In genomic region chr17:29081618-29082381, GRCm38 (mm10) we compare ENCODE assay signal across 8 mouse cellular contexts. TPM values are rescaled to one million over a fixed set of nuclear protein-coding genes. Genes with fewer than 3 reads are reported as not detected.
DNase-seq lines count a peak whose midpoint lies in the region; ATAC-seq and TF ChIP-seq lines count a peak whose summit lies in the region.

No protein-coding gene starts in this region.

- TF ChIP-seq EP300 in heart, adult 2 months (IDR thresholded peaks at IDR 0.05; ENCODE audit: insufficient read depth, low read depth, low read length) = no peak

- 9% methylated on average over 21 of the region's 21 CpGs for WGBS in heart, embryonic 11.5 days (ENCODE audit: insufficient replicate concordance)
- WGBS in heart, adult 2 months = 41% methylated on average over 21 of the region's 21 CpGs
- WGBS in limb, embryonic 10.5 days = 6% methylated on average over 21 of the region's 21 CpGs
- WGBS in neural tube, embryonic 11.5 days = 6% methylated on average over 21 of the region's 21 CpGs

- no peak overlapping the region for H3K9ac ChIP-seq in heart, embryonic 11.5 days (ENCODE audit: low read depth, low read length)
- no peak overlapping the region for H3K9ac ChIP-seq in heart, adult 2 months (ENCODE audit: low read depth, low read length)
- H3K9ac ChIP-seq in neural tube, embryonic 11.5 days (ENCODE audit: low read length) = no peak overlapping the region

- intact Hi-C loops in heart, adult 2 months (cut with DNase I) = no loop called here

- DNase-seq in heart, adult 2 months = no peak
- DNase-seq in CD4-positive, CD25-positive, alpha-beta regulatory T cell, adult 2 months (ENCODE audit: low read depth, low spot score) = peak; percentile 72
- DNase-seq in limb, embryonic 10.5 days (ENCODE audit: low spot score) = no peak
- no peak for DNase-seq in neural tube, embryonic 11.5 days (ENCODE audit: low spot score)
- DNase-seq in adrenal gland, adult 8-10 months = no peak
- DNase-seq in gastrocnemius, adult 18-20 months (ENCODE audit: low spot score) = no peak

- TF ChIP-seq POLR2A in heart, adult 2 months (IDR thresholded peaks at IDR 0.05; ENCODE audit: insufficient read depth, low read depth, low read length) = no peak
- TF ChIP-seq POLR2A in embryonic fibroblast, embryonic 13.5 days (IDR thresholded peaks at IDR 0.05; ENCODE audit: low read depth, low read length) = no peak

- peaks cover 23% of the 10 kb centered on the region for H3K4me1 ChIP-seq in heart, embryonic 11.5 days (ENCODE audit: control insufficient read depth, insufficient read depth, low read length)
- peaks cover 2% of the 10 kb centered on the region for H3K4me1 ChIP-seq in heart, adult 2 months (ENCODE audit: control insufficient read depth, insufficient read depth, low read length)
- H3K4me1 ChIP-seq in embryonic fibroblast, embryonic 13.5 days (ENCODE audit: control insufficient read depth, insufficient read depth, low read length) = peaks cover 9% of the 10 kb centered on the region
- peaks cover 34% of the 10 kb centered on the region for H3K4me1 ChIP-seq in limb, embryonic 10.5 days
- peaks cover 8% of the 10 kb centered on the region; the same call in 1 of the 2 replicates for H3K4me1 ChIP-seq in neural tube, embryonic 11.5 days (ENCODE audit: control insufficient read depth, insufficient read depth, low read length)

- H3K27me3 ChIP-seq in heart, embryonic 11.5 days (ENCODE audit: control insufficient read depth, insufficient read depth, low read length) = peaks cover 17% of the 10 kb centered on the region
- H3K27me3 ChIP-seq in heart, adult 2 months (ENCODE audit: control insufficient read depth, insufficient read depth, low read length) = no peaks in the 10 kb centered on the region
- H3K27me3 ChIP-seq in limb, embryonic 10.5 days (ENCODE audit: low read depth, poor library complexity, severe bottlenecking) = peaks cover 57% of the 10 kb centered on the region
- H3K27me3 ChIP-seq in neural tube, embryonic 11.5 days (ENCODE audit: control insufficient read depth, insufficient read depth, low read length) = peaks cover 11% of the 10 kb centered on the region

- peak overlapping the region; percentile 50 for H3K4me2 ChIP-seq in heart, embryonic 11.5 days
- H3K4me2 ChIP-seq in neural tube, embryonic 11.5 days (ENCODE audit: low read depth) = peak overlapping the region; percentile 9

- no peak for ATAC-seq in heart, embryonic 11.5 days (replicated peaks; ENCODE audit: insufficient number of reproducible peaks, low FRiP score, low TSS enrichment)
- ATAC-seq in neural tube, embryonic 11.5 days (ENCODE audit: insufficient read depth, low FRiP score, low TSS enrichment) = no peak

- H3K9me3 ChIP-seq in heart, embryonic 11.5 days (replicated peaks; ENCODE audit: control insufficient read depth, low read length) = no peaks in the 10 kb centered on the region
- no peaks in the 10 kb centered on the region for H3K9me3 ChIP-seq in limb, embryonic 10.5 days (replicated peaks)
- H3K9me3 ChIP-seq in neural tube, embryonic 11.5 days (ENCODE audit: control insufficient read depth, low read length) = no peaks in the 10 kb centered on the region

- H3K4me3 ChIP-seq in heart, embryonic 11.5 days (ENCODE audit: low read depth, low read length) = peak overlapping the region; percentile 18
- no peak overlapping the region for H3K4me3 ChIP-seq in heart, adult 2 months
- no peak overlapping the region for H3K4me3 ChIP-seq in embryonic fibroblast, embryonic 13.5 days (ENCODE audit: insufficient read depth, low read length)
- peak overlapping the region; percentile 23; the same call in 1 of the 2 replicates for H3K4me3 ChIP-seq in limb, embryonic 10.5 days
- no peak overlapping the region for H3K4me3 ChIP-seq in neural tube, embryonic 11.5 days (ENCODE audit: low read depth, low read length)

- H3K36me3 ChIP-seq in heart, embryonic 11.5 days (ENCODE audit: control insufficient read depth, insufficient read depth, low read length) = no peaks in the 10 kb centered on the region
- H3K36me3 ChIP-seq in heart, adult 2 months (ENCODE audit: control insufficient read depth, insufficient read depth, low read length) = no peaks in the 10 kb centered on the region
- H3K36me3 ChIP-seq in limb, embryonic 10.5 days = no peaks in the 10 kb centered on the region
- H3K36me3 ChIP-seq in neural tube, embryonic 11.5 days (ENCODE audit: control insufficient read depth, insufficient read depth, low read length) = no peaks in the 10 kb centered on the region

- TF ChIP-seq CTCF in heart, adult 2 months (IDR thresholded peaks at IDR 0.05) = no peak
- no peak for TF ChIP-seq CTCF in embryonic fibroblast, embryonic 13.5 days (IDR thresholded peaks at IDR 0.05; ENCODE audit: borderline replicate concordance, insufficient read depth, low read length)

- H3K79me2 ChIP-seq in heart, adult 2 months (replicated peaks; ENCODE audit: control insufficient read depth, insufficient read depth, low read length) = no peaks in the 10 kb centered on the region

- H3K27ac ChIP-seq in heart, embryonic 11.5 days (ENCODE audit: low read depth, low read length) = no peak overlapping the region
- no peak overlapping the region for H3K27ac ChIP-seq in heart, adult 2 months
- H3K27ac ChIP-seq in embryonic fibroblast, embryonic 13.5 days (ENCODE audit: insufficient read depth, low read length) = peak overlapping the region; percentile 85
- 0 out of 2 replicates have a peak overlapping the region, but pooled peaks have one; percentile 27 for H3K27ac ChIP-seq in limb, embryonic 10.5 days
- no peak overlapping the region for H3K27ac ChIP-seq in neural tube, embryonic 11.5 days (ENCODE audit: low read depth, low read length)

RNA-seq across cellular contexts. Expression of gene Cdkn1a, which starts 9.0 kb away (rescaled TPM):
- 39.3 TPM in 2 replicates for polyA plus RNA-seq in heart, embryonic 11.5 days (2014; fragmentation: Nextera tagmentation; extraction: Ambion mirVana)
- 100 to 1,000 TPM in 1 of 2 experiments, 10 to 100 TPM in 1; 56.4 to 156 TPM for total RNA-seq in heart, adult 2 months (2021)
- polyA plus RNA-seq in heart, adult 2 months (2012; rRNA removed) = 30.4 and 37.3 TPM in 2 replicates
- polyA plus RNA-seq in embryonic fibroblast, embryonic 13.5 days (2011; ENCODE audit: insufficient read length, low read depth, missing spikeins) = 453 and 677 TPM in 2 replicates
- polyA plus RNA-seq in limb, embryonic 10.5 days (2016; fragmentation: Nextera tagmentation; extraction: Ambion mirVana) = 22.2 and 28.8 TPM in 2 replicates
- polyA plus RNA-seq in neural tube, embryonic 11.5 days (2014; fragmentation: Nextera tagmentation; extraction: Ambion mirVana) = 35.0 and 45.3 TPM in 2 replicates
- total RNA-seq in adrenal gland, adult 8-10 months (2022) = 10 to 100 TPM; 17.3 to 29.4 (median 24.6) TPM
- 10 to 100 TPM; 31.9 to 63.3 TPM for total RNA-seq in gastrocnemius, adult 18-20 months (2021)

RNA-seq across cellular contexts. Expression of gene Rab44, which starts 32.1 kb away (rescaled TPM):
- polyA plus RNA-seq in heart, embryonic 11.5 days (2014; fragmentation: Nextera tagmentation; extraction: Ambion mirVana) = 0.20 TPM in 1 of 2 replicates, not detected in the other
- total RNA-seq in heart, adult 2 months (2021) = under 1 TPM in 1 of 2 experiments, not detected in 1; 0.70 TPM
- polyA plus RNA-seq in heart, adult 2 months (2012; rRNA removed) = 0.23 and 0.38 TPM in 2 replicates
- not detected in 2 replicates for polyA plus RNA-seq in embryonic fibroblast, embryonic 13.5 days (2011; ENCODE audit: insufficient read length, low read depth, missing spikeins)
- 0.11 and 0.26 TPM in 2 replicates for polyA plus RNA-seq in limb, embryonic 10.5 days (2016; fragmentation: Nextera tagmentation; extraction: Ambion mirVana)
- polyA plus RNA-seq in neural tube, embryonic 11.5 days (2014; fragmentation: Nextera tagmentation; extraction: Ambion mirVana) = 0.39 and 0.44 TPM in 2 replicates
- under 1 TPM; 0.15 to 0.87 (median 0.39) TPM for total RNA-seq in adrenal gland, adult 8-10 months (2022)
- total RNA-seq in gastrocnemius, adult 18-20 months (2021) = under 1 TPM; 0.31 to 0.34 TPM

RNA-seq across cellular contexts. Expression of gene Srsf3, which starts 49.4 kb away (rescaled TPM):
- 420 and 433 TPM in 2 replicates for polyA plus RNA-seq in heart, embryonic 11.5 days (2014; fragmentation: Nextera tagmentation; extraction: Ambion mirVana)
- total RNA-seq in heart, adult 2 months (2021) = 10 to 100 TPM; 64.5 to 84.9 TPM
- 84.5 and 104 TPM in 2 replicates for polyA plus RNA-seq in heart, adult 2 months (2012; rRNA removed)
- polyA plus RNA-seq in embryonic fibroblast, embryonic 13.5 days (2011; ENCODE audit: insufficient read length, low read depth, missing spikeins) = 253 and 262 TPM in 2 replicates
- polyA plus RNA-seq in limb, embryonic 10.5 days (2016; fragmentation: Nextera tagmentation; extraction: Ambion mirVana) = 820 and 832 TPM in 2 replicates
- polyA plus RNA-seq in neural tube, embryonic 11.5 days (2014; fragmentation: Nextera tagmentation; extraction: Ambion mirVana) = 784 and 802 TPM in 2 replicates
- total RNA-seq in adrenal gland, adult 8-10 months (2022) = 100 to 1,000 TPM in 3 of 4 experiments, 10 to 100 TPM in 1; 89.9 to 176 (median 144) TPM
- total RNA-seq in gastrocnemius, adult 18-20 months (2021) = 10 to 100 TPM; 37.4 to 48.6 TPM

Comparison
In these comparisons a context has a peak if more than half of its experiments do, and no peak if none do; other contexts are left out.
1. H3K4me3 ChIP-seq: peak in heart, embryonic 11.5 days (single experiment) and limb, embryonic 10.5 days (single experiment); none in heart, adult 2 months (single experiment), embryonic fibroblast, embryonic 13.5 days (single experiment) and neural tube, embryonic 11.5 days (single experiment).
2. H3K27ac ChIP-seq: peak in embryonic fibroblast, embryonic 13.5 days (single experiment) and limb, embryonic 10.5 days (single experiment); none in heart, embryonic 11.5 days (single experiment), heart, adult 2 months (single experiment) and neural tube, embryonic 11.5 days (single experiment).